Mouse (Mus musculus) myocyte (in vitro differentiated cells): ENCODE results near the gene Arl10. TPM values are rescaled to one million over a fixed set of nuclear protein-coding genes. Genes with fewer than 3 reads are reported as not detected.

ENCODE experiments used
- H3K27me3 ChIP-seq: one replicate; pipeline ENCODE4 v1.6.1; 2011; ENCODE audit not compliant: control insufficient read depth, insufficient read depth, insufficient read length
- H3K36me3 ChIP-seq: one replicate; pipeline ENCODE4 v1.6.1; 2011; ENCODE audit not compliant: control insufficient read depth, insufficient read depth
- H3K4me2 ChIP-seq: one replicate; pipeline ENCODE4 v1.6.1; 2011; ENCODE audit warnings: low read depth, control low read depth
- H3K4me3 ChIP-seq: one replicate; pipeline ENCODE4 v1.5.1; 2011; ENCODE audit warnings: mild to moderate bottlenecking, control low read depth, moderate library complexity
- H3K79me2 ChIP-seq: one replicate; pipeline ENCODE4 v1.6.1; 2011; ENCODE audit not compliant: control insufficient read depth, insufficient read depth
- H3ac ChIP-seq: one replicate; pipeline ENCODE4 v1.6.1; 2011; ENCODE audit not compliant: control insufficient read depth, insufficient read length
- CEBPB ChIP-seq: IDR thresholded peaks from 2 replicates; pipeline ENCODE4 v1.6.1; 2011; ENCODE audit warnings: mild to moderate bottlenecking, moderate library complexity; ENCODE audit not compliant: poor library complexity, insufficient read depth, severe bottlenecking
- E2F4 ChIP-seq: IDR thresholded peaks from one replicate; pipeline ENCODE4 v1.6.1; 2011; ENCODE audit warnings: mild to moderate bottlenecking, control low read depth, moderate library complexity; ENCODE audit not compliant: insufficient read depth
- MAX ChIP-seq: IDR thresholded peaks from one replicate; pipeline ENCODE4 v1.6.1; 2011; ENCODE audit warnings: low read depth, mild to moderate bottlenecking, control low read depth
- MYOD1 ChIP-seq, 3 experiments: IDR thresholded peaks; one replicate each; pipeline ENCODE4 v1.6.1; 2011; ENCODE audit warnings: control low read depth in 2 of 3, low read depth in 2 of 3, mild to moderate bottlenecking in 2 of 3, moderate library complexity in 1 of 3; ENCODE audit not compliant: insufficient read length in 2 of 3, control insufficient read depth in 1 of 3
- MYOG ChIP-seq, 3 experiments: IDR thresholded peaks; one replicate each; pipeline ENCODE4 v1.6.1; 2011; ENCODE audit warnings: control low read depth in 2 of 3, low read depth in 2 of 3, mild to moderate bottlenecking in 2 of 3; ENCODE audit not compliant: insufficient read length in 2 of 3, control insufficient read depth in 1 of 3, insufficient read depth in 1 of 3
- POLR2A ChIP-seq: IDR thresholded peaks from one replicate; pipeline ENCODE4 v1.6.1; 2011; ENCODE audit warnings: low read depth, mild to moderate bottlenecking, control low read depth, moderate library complexity; ENCODE audit not compliant: insufficient read length
- POLR2AphosphoS2 ChIP-seq: IDR thresholded peaks from one replicate; pipeline ENCODE4 v1.6.1; 2011; ENCODE audit warnings: low read depth, control low read depth; ENCODE audit not compliant: insufficient read length
- REST ChIP-seq: IDR thresholded peaks from one replicate; pipeline ENCODE4 v1.6.1; 2011; ENCODE audit warnings: mild to moderate bottlenecking, control low read depth, moderate library complexity; ENCODE audit not compliant: insufficient read depth, insufficient read length
- SRF ChIP-seq: IDR thresholded peaks from one replicate; pipeline ENCODE4 v1.6.1; 2011; ENCODE audit warnings: low read depth; ENCODE audit not compliant: control insufficient read depth, insufficient read length
- TCF12 ChIP-seq: IDR thresholded peaks from one replicate; pipeline ENCODE4 v1.6.1; 2011; ENCODE audit warnings: mild to moderate bottlenecking, control low read depth; ENCODE audit not compliant: poor library complexity, insufficient read depth, severe bottlenecking
- TCF3 ChIP-seq: IDR thresholded peaks from one replicate; pipeline ENCODE4 v1.6.1; 2011; ENCODE audit warnings: low read depth, control low read depth; ENCODE audit not compliant: insufficient read length
- USF1 ChIP-seq: IDR thresholded peaks from one replicate; pipeline ENCODE4 v1.6.1; 2011; ENCODE audit warnings: low read depth, mild to moderate bottlenecking, control low read depth, moderate library complexity
- polyA plus RNA-seq: library from polyadenylated mRNA; unstranded; fragments of >200 nt; fragmentation: generic; extraction: Trizol; gene quantifications from one replicate; pipeline ENCODE4 v1.2.1, GENCODE M21; 2012; ENCODE audit warnings: missing spikeins

Arl10 gene
- polyA plus RNA-seq, 1 experiment: 15.3 TPM

- H3ac ChIP-seq: peak within 1 kb of the TSS; percentile 39
- H3K36me3 ChIP-seq: no peaks in the 10 kb centered on the region
- H3K4me2 ChIP-seq: peak within 1 kb of the TSS; percentile 81
- peak within 1 kb of the TSS; percentile 98 for H3K4me3 ChIP-seq
- TF ChIP-seq MYOG (IDR thresholded peaks at IDR 0.05; ENCODE audit: control insufficient read depth in 1 of 3, insufficient read depth in 1 of 3, insufficient read length in 2 of 3, low read depth in 2 of 3) (peak in 1 of 3 experiments; percentile 4), MYOD1 (IDR thresholded peaks at IDR 0.05; ENCODE audit: control insufficient read depth in 1 of 3, insufficient read length in 2 of 3, low read depth in 2 of 3) (no peak), POLR2AphosphoS2 (peak; percentile 86), POLR2A (peak; percentile 84), MAX (no peak)
- no peaks in the 10 kb centered on the region for H3K27me3 ChIP-seq
- peaks cover 46% of the 10 kb centered on the region for H3K79me2 ChIP-seq
Observed at GRCm38 (mm10) chr13:54621155-54621932, 46.5 kb downstream of the Arl10 start, which contains the start of gene Faf2. Gene Faf2 (plus strand): TSS chr13:54621784.

GRCm38 (mm10) chr13:54621960-54622521 lies 47.2 kb downstream of the Arl10 start:
- no peaks in the 10 kb centered on the region for H3K36me3 ChIP-seq

GRCm38 (mm10) chr13:54629128-54629527 lies 54.3 kb downstream of the Arl10 start:
- no peak overlapping the region for H3K4me2 ChIP-seq
- no peak overlapping the region for H3K4me3 ChIP-seq
- peaks cover 14% of the 10 kb centered on the region for H3K36me3 ChIP-seq
- H3K79me2 ChIP-seq: peaks cover 96% of the 10 kb centered on the region
- TF ChIP-seq E2F4 (no peak), SRF (no peak), TCF3 (no peak), REST (no peak), TCF12 (no peak), MYOG (IDR thresholded peaks at IDR 0.05; ENCODE audit: control insufficient read depth in 1 of 3, insufficient read depth in 1 of 3, insufficient read length in 2 of 3, low read depth in 2 of 3) (no peak)
- no peaks in the 10 kb centered on the region for H3K27me3 ChIP-seq
- H3ac ChIP-seq: no peak overlapping the region

More at GRCm38 (mm10) chr13:54621960-54622521, 47.2 kb downstream of the Arl10 start:
- Histone ChIP-seq H3K27me3 (no peaks in the 10 kb centered on the region), H3K4me2 (peak overlapping the region; percentile 79), H3K79me2 (peaks cover 53% of the 10 kb centered on the region), H3ac (peak overlapping the region; percentile 39), H3K4me3 (peak overlapping the region; percentile 98)
- TF ChIP-seq CEBPB (no peak), REST (no peak), TCF3 (no peak), POLR2AphosphoS2 (no peak), MAX (no peak), MYOD1 (IDR thresholded peaks at IDR 0.05; ENCODE audit: control insufficient read depth in 1 of 3, insufficient read length in 2 of 3, low read depth in 2 of 3) (no peak), USF1 (no peak), MYOG (IDR thresholded peaks at IDR 0.05; ENCODE audit: control insufficient read depth in 1 of 3, insufficient read depth in 1 of 3, insufficient read length in 2 of 3, low read depth in 2 of 3) (no peak), TCF12 (no peak), SRF (no peak), POLR2A (no peak), E2F4 (no peak)

Other genes starting within 250 kb of the Arl10 start
- 5.2 TPM for gene Cplx2, start 203.7 kb upstream of the Arl10 start, polyA plus RNA-seq
- 40.6 TPM for gene Thoc3, start 106.2 kb upstream of the Arl10 start, polyA plus RNA-seq
- gene Simc1, start 71.2 kb upstream of the Arl10 start, polyA plus RNA-seq: 3.8 TPM
- gene 4833439L19Rik, start 9.6 kb upstream of the Arl10 start, polyA plus RNA-seq: 117 TPM
- gene Nop16, start 15.1 kb downstream of the Arl10 start, polyA plus RNA-seq: 51.1 TPM
- gene Higd2a, start 15.2 kb downstream of the Arl10 start, polyA plus RNA-seq: 234 TPM
- gene Cltb, start 36.3 kb downstream of the Arl10 start, polyA plus RNA-seq: 43.0 TPM
- 30.3 TPM for gene Faf2, start 46.8 kb downstream of the Arl10 start, polyA plus RNA-seq
- gene Rnf44, start 118.9 kb downstream of the Arl10 start, polyA plus RNA-seq: 43.7 TPM
- gene Cdhr2, start 126.4 kb downstream of the Arl10 start, polyA plus RNA-seq: not detected
- gene Gprin1, start 174.9 kb downstream of the Arl10 start, polyA plus RNA-seq: 0.11 TPM
- gene Sncb, start 191.6 kb downstream of the Arl10 start, polyA plus RNA-seq: not detected
- not detected for gene Eif4e1b, start 209.0 kb downstream of the Arl10 start, polyA plus RNA-seq
- gene Tspan17, start 214.4 kb downstream of the Arl10 start, polyA plus RNA-seq: 65.3 TPM